Mouse (Mus musculus): ENCODE measurements around the gene Zfp654.

Gene Zfp654

DNA sequence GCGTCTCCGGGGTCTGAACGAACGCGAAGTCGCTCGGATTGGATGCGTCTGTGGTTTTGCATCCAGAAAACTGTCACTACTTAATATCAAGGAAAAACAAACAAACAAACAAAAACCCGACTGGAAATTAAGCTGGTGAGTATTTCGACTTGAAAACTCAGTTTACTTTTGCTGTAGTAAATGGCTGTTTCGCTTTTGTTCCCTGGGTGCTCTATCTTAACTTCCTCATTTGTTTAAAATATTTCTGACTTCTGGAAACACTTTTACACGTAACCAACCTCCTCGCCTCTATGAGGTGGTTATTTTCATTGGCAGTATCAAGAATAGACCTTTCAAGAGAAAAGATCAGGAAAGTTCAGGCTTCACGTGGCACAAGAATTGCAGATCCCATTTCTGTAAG, 1.4 kb upstream of the Zfp654 start:
- DNase-seq (ENCODE audit: low read depth, low spot score), result no peak

DNA sequence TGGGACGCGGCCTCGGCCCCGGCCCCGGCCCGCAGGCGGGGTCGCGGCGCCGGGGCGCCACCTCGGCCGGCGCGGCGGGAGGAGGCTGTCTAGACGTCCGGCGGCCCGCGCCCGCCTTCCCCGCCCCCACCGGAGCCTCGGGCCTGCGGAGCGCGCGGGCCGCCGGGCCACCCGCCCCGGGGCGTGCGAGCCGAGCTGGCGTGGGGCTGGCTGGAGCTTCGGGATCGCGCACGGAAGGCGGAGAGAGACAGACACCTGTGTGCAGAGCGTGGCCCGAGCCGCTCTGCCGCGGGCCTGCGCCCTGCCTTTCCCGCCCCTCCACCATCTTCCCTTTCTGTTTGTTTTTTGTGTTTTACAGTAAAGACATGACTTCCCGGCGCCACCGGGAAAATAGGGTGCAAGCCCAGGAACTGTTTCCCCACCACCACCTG, 1.0 kb upstream of the Zfp654 start:
- DNase-seq (ENCODE audit: low read depth, low spot score), result no peak

DNA sequence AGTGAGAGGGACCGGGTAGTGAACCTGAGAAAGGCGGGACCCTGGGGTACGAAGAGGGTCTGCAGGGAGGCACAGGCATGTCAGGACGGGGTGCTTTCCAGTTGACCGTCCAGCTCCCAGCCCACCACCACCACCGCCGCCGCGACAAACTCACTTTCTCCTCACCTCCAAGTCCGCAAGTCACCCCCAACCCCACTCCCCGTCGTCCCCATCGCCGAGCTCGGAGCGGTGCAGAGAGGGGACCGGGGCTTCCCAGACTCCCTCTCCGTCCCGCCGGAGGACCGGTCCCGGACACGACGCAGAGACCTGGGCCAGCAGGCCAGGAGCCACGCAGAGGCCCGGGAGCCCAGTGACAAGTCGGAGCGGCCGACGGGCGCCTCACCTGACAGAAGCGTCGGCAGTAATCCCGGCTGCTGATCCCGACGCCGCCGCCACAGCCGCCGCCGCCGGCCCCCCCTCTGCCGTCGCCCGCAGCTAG, 328 bp downstream of the Zfp654 start:
- DNase-seq (ENCODE audit: low read depth, low spot score), result no peak

DNA sequence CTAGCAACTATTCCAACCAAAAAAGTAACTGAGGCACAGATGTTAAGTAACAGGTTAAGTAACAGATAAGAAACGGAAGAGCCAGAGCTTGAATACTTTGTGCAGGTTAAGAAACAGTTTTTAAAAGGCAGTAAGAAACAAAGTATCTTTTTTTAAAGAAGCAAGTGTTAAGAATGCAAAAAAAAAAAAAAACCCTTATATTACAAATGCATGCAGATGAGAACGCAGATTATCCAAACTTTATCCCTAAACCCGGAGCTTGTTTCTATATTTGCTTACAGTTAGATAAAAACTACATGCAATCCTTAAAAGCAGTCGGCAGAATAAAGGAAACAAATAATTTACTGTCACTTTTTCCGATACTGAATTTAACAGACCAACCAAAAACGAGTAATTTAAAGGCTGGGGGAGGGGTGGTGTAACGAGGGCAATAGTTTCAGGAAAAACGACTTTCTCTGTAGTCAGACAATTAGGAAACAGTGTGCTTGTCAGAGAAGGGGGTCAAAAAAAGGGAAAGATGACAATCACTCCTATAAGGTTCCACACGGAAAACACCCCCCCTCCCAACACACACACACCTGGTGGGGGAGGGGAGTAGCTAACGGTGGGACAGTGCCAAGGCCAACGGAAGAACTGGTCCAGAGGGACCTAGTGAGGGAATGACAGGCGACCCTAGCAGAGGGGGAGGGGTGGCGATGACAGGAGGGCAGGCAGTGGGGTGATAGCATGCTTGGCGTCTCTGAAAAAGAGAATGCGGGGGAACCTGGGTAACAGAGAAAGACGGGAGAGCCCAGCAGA, 966 bp downstream of the Zfp654 start:
- DNase-seq (ENCODE audit: low read depth, low spot score), result peak; percentile 51

DNA sequence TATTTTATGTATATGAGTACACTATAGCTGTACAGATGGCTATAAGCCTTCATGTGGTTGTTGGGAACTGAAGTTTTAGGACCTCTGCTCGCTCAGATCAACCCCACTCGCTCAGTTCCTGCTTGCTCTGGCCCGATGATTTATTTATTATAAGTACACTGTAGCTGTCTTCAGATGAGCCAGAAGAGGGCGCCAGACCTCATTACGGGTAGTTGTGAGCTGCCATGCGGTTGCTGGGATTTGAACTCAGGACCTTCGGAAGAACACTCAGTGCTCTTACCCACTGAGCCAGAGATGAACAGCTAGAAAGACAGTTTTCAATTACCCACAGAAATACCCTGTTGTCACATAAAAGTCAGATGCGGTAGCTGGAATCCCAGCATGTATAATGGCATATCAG, 5.5 kb downstream of the Zfp654 start:
- DNase-seq (ENCODE audit: low read depth, low spot score), result peak; percentile 71

DNA sequence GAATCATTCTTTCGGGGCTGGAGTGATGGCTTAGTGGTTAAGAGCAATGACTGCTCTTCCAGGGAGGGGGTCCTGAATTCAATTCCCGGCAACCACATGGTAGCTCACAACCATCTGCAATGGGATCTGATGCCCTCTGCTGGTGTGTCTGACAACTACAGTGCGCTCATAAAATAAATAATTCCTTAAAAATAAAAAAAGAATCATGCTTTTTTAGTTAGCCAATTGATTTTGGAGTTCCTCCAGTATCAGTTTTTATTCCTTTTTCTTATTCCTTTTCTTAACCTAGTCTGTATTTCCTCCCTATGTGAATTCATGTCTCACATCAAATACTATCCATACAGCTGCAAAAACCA, 9.1 kb downstream of the Zfp654 start:
- DNase-seq (ENCODE audit: low read depth, low spot score), result no peak

DNA sequence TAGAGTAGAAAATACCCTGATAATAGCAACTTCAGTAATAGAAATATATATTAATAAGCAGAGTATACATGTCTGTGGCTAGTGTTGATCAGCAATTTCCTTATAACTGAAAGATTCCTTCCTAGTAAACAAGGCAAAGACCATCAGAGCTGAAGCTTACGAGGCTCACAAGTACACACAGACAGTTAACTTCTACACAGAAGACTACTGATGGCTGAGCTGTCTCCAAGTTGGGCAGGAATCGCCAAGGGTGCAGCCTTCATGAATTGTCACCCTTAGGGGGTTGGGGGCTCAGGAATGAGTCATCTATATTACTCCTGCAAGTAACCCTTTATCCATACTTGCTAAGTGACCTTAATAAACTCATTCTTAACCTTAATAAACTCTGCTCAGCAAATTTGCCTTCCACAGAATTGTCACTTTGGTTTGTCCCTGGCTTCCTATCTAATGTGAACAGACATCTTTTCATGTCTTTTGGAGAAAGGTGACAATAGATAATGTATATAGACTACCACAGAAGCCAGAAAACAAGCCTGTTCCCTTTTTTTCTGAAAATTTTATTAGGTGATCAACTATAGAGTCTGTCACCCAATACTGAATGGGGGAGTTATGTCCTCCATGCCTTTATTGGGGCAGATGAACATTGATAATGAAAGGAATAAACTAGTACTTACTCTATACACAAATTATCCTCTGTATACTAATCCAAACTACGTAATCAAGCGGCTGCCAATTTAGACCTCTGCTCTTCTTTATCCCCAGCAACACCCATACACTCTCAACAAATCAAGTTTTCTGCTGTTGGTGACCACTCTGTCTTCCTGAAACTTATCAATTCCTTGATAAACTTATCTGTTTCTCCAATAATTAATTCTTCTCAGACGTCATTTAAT, 9.7 kb downstream of the Zfp654 start:
- no peak for DNase-seq (ENCODE audit: low read depth, low spot score)

DNA sequence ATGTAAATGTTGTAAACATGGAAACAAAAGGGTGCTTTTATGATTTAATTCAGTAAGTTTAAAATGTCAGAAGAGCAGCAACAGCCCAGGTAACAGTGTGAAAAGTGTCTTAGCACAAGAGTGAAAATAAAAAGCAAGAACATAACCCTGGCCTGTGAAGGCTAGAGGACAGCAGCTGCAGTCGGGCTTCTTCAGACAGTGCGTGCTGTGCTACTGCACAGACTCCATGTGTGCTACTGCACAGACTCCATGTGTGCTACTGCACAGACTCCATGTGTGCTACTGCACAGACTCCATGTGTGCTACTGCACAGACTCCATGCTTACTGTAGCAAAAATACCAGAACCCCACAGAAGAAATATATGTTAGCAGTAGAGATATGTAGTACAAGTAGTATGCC, 14.7 kb downstream of the Zfp654 start:
- DNase-seq (ENCODE audit: low read depth, low spot score), result no peak

DNA sequence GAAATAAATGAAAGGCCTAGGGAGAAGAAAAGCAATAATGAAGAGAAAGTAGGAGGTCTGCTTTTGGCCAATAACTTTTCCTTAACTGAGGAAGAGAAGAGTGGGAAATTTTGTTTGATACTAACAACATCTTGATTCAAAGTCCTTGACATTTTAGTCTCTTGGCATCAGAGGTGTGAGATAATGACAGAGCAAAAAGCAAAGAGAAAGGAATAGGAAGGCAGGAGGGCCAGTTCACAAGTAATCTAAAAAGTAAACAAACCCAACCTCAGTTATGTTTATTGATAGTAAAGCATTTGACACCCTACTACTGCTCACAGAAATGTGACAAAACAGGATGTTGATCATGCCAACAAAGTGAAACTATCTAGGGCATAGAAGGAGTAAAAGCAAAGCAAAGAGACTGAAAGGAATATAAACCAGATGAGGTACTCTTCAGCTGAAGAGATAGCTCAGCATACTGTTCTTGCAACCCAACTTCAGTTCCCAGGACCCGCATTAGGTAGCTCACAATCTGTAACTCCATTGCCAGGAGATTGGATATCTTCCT, 15.4 kb downstream of the Zfp654 start:
- no peak for DNase-seq (ENCODE audit: low read depth, low spot score)

DNA sequence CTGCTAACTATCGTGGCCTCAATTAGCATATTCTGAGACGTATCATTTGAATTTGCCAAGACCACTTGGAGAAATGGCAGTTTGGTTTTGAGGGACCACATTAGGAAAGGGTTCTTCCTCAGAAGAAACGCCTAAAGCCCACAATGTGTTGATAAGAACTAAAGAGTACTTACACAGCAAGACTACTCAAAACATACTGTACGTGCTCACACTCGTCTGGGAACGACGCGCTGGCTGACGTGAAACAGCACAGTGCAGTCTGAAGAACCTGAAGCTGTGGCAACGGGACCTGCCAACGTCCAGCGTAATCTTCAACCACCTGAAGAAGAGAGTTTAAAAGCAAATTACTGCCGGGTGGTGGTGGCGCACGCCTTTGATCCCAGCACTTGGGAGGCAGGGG, 21.2 kb downstream of the Zfp654 start:
- DNase-seq (ENCODE audit: low read depth, low spot score), result no peak

DNA sequence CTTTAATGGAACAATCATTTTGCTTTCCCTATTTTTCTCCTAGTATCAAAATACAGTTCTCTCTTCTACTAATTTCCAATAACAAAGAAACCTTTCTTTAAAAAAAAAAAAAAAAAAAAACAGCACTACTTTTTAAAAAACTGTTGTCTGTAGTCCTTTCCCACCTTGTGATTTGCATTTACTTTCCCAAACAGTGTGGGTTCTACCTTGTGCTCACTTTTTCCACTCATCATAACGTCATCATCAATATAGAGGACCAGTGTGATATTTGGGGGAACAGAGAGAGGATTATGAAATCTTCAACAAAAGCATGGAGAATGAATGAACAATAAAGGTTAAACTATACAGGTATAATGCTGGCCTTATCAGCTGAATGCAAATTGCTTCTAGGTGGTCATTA, 27.0 kb downstream of the Zfp654 start:
- DNase-seq (ENCODE audit: low read depth, low spot score), result no peak

DNA sequence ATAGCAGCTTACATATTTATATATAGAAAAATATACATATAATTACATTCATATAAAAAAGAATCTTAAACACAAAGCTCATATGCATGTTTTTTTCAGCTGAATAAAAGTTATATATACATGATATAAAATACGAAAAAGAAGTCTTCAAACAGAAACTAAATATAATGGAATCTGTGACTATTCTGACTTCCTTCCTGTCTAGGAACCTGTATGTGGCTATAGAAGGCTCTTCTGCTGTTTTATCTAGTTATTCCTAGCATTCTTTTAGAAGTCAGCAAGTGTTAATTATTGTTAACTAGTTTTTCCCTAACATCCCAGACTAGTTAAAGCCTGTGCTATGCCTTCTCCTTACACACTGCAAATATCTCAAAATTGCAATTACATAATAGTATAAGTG, 27.6 kb downstream of the Zfp654 start:
- no peak for DNase-seq (ENCODE audit: low read depth, low spot score)

DNA sequence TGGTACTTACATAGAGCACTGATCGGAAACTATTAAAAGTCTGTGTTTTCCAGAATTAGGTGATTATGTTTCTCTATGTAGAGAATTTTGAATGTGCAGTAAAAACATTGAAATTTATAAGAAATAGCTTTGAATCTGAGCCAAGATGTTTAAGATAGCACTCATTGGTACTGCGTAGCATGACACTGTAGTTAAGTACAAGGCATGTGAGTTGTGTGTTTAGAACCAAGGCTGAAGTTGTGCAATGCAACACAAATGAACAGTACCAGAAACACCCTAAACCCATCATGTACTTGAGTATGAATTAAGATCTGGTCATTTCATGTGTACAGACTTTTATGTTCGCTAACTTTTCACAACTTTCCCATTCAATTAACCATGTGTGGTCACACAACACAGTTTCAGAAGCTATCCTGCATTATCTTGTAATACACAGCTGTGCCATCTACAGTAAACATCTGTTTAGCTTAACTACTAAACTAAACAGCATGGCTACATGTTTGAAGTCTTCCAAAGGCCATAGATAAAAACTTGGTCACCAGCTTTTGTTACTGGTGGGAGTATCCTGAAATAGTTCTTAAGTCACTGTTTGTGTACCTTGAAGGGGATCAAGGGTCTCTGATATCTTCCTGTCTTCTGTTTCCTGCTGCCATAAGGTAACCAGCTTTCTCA, 34.2 kb downstream of the Zfp654 start:
- DNase-seq (ENCODE audit: low read depth, low spot score), result no peak

DNA sequence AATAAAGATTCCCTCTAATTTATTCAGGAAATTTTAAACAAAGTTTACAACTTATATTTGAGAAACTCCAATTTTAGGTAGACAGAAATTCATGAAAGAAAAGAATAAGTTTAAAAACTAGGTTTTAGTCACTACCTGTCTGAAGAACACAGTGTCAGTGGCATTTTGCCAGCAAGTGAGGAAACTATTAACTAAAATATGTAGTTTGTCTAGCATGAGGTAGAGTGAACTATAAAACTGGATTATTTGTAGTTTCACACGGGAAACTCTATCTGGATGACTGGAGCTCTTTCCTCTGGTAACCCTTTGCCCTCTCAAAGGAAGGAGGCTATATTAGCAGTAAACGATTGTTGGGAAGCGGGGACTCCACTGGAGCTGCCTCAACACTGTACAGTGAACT, 48.4 kb downstream of the Zfp654 start:
- DNase-seq (ENCODE audit: low read depth, low spot score), result no peak

DNA sequence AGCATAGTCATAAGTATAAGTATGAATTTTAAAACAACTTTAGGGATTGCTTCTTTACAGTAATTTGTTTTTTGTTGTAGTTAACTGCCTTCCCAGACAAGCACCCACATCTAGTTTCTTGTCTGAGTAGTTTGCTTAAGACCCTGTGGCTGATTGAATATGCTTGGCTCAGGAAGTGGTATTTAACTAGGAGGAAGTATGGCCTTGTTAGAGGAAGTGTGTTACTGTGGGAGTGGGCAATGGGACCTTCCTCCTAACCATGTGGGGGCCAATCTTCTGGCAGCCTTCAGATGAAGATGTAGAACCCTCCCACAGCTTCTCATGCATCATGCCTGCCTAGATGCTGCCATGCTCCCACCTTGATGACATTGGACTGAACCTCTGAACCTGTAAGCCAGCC, 49.8 kb downstream of the Zfp654 start:
- DNase-seq (ENCODE audit: low read depth, low spot score), result no peak

DNA sequence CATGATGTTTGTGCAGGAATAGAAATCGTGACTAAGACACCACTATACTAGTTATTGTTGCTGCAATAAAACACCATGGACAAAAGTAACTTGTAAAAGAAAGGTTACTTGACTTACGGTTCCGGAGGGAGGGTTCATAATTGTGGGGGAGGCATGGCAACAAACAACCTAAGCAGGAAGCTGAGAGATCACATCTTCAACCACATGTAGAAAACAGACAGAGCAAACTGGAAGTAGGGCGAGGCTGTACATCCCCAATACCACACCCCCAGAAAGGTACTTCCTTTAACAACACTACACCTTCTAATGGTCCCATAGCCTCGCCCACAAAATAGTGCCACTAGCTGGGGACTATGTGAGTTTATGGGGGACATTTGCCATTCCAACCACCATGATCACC, 51.1 kb downstream of the Zfp654 start:
- DNase-seq (ENCODE audit: low read depth, low spot score), result no peak

DNA sequence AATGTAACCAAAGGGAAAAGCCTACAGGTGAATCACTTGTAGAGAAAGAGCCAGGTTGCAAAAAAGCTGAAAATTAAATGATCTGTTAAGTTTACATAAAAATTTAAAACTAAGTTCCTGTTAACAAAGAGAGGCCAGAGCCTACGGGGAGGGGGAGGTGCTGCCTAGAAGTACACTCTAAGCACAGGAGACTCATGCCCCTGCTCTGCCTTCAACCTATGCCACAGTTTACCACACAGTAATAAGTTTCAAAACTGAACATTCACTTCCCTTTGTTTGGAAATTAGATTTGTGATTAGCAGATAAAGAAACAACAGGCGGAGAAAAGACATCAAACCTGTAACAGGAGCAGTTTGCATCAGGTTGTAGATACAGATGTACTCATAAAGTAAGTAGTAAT, 56.6 kb downstream of the Zfp654 start:
- DNase-seq (ENCODE audit: low read depth, low spot score), result no peak

DNA sequence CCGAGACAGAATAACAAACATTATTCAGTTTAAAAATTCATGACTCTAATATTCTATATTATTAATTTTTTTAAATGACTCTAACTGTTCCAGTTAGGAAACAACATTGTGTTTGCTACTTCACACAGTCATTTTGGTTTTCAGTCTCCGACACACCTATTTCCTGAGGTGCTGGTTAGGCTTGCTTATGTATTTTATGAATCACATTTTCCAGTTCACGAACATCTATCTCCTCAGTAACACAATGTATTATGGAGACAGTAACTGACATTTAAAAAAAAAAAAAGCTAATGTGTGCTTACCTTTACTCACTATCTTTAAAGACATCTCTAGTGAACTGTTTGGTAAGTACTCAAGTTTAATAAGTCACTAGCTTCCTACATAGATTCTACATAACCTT, 61.7 kb downstream of the Zfp654 start:
- no peak for DNase-seq (ENCODE audit: low read depth, low spot score)

DNA sequence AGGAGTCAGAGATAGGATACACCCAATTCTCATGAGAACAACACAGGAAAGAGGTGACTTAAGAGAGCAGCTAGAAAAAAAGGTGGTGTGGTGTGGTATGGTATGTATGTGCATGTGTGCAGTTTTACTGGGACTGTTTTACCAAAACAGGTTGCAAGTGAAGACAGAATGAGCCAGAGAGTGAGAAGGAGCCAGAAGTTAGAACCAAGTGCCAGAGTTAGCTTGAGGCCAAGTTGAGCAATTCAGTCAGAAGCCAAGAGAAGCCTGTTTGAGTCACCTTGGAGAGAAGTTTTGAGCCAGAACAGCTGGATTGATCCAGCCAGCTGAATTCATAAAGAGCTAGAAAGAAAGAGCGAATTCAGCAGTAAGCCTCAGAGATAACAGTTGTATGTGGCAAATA, 75.9 kb downstream of the Zfp654 start:
- DNase-seq (ENCODE audit: low read depth, low spot score), result no peak

DNA sequence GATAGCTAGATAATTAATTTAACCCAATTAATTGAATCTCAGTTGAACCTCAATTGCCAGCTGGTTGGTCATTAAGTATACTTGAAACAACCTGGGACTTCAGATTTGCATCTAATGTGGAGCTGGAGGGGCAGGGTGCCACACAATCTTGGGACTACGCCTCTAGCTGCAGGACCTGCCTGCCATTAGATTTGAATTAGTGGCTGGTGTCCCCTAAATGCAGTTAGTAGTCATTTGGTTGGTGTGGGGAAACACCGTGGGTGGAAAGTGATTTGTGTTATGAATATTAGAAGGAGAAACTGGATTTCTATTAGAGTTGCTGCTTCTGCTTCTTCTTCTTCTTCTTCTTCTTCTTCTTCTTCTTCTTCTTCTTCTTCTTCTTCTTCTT, 80.0 kb downstream of the Zfp654 start:
- DNase-seq (ENCODE audit: low read depth, low spot score), result no peak

DNA sequence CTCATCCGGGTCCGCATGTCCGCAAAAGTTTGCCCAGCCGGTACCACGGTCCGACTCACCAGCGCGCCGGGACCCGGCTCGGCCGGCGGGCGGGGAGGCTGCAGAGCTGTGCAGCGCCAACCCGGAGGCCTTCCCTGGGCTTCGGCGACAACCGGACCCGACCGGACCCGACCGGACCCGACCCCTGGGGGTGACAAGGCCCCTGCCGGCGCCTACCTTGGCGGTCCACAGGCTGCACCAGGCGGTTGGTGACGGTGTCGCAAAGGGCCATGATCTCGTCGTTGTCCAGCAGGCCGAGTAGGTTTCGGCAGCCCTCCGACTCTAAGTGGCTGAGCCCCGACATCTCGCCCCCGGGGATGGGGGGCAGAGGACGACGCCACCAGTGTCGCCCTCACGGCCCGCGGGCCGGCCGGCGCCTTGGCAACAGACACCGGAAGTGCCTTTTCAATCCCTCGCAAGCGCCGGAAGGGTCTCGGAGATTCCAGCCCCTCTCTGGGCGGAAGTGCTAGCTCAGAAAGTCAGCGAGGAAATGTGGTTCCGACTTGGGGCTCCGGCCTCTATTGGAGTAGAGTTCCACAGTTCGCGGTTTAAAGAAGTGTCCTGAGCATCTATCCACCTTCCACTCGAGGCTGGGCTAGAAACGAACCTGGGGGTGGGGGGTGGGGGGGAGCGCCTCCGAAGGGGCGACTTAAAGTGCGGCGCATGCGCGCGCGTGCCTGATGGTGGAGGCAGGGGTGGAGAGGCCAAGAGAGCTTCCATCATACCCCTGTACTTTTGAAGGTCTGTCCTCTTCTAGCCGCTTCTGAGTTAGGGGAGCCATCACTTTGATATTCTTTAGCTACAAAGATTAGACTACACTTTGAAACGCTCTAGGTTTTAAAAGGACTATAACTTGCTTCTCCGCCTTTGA, 80.7 kb downstream of the Zfp654 start, which contains the start of gene 4930453N24Rik:
Gene 4930453N24Rik, minus strand, starts transcription at position 641 of the 910 bp plus-strand sequence.
- peak; percentile 97 for DNase-seq (ENCODE audit: low read depth, low spot score)
